Comparison of ENCODE assay signal across 8 mouse cellular contexts in genomic region chr4:123411732-123412527, GRCm38 (mm10).
A peak's percentile ranks its signal among the peaks of the same experiment; 100 is the strongest.
DNase-seq lines count a peak whose midpoint lies in the region; ATAC-seq and TF ChIP-seq lines count a peak whose summit lies in the region.

No protein-coding gene starts in this region.

- peak; percentile 97 for DNase-seq in Muller cell, postnatal 12 days (ENCODE audit: inconsistent ontology term)
- peak; percentile 47 for DNase-seq in cerebellum, adult 9-10 months
- DNase-seq in frontal cortex, adult 2 months (ENCODE audit: extremely low spot score in 1 of 2, low spot score in 1 of 2) = peak; percentile 41 to 71
- DNase-seq in hindbrain, embryonic 11.5 days (ENCODE audit: low spot score) = peak; percentile 98
- peak; percentile 79 to 88 for DNase-seq in layer of hippocampus, postnatal 10 days (ENCODE audit: low spot score in 2 of 2)
- DNase-seq in lung, postnatal 0 days (ENCODE audit: low spot score) = peak; percentile 96
- peak; percentile 75 for DNase-seq in ovary, postnatal 14 days (ENCODE audit: low spot score)
- DNase-seq in thymus, postnatal 14 days = peak; percentile 91

- H3K9me3 ChIP-seq in hindbrain, embryonic 11.5 days (ENCODE audit: control insufficient read depth, low read length) = no peaks in the 10 kb centered on the region
- H3K9me3 ChIP-seq in lung, postnatal 0 days (ENCODE audit: low read length) = no peaks in the 10 kb centered on the region

- peak overlapping the region; percentile 88 for H3K9ac ChIP-seq in hindbrain, embryonic 11.5 days (ENCODE audit: low read depth, low read length)
- H3K9ac ChIP-seq in lung, postnatal 0 days (replicated peaks; ENCODE audit: low read depth) = peak overlapping the region; percentile 74

- peaks cover 9% of the 10 kb centered on the region for H3K4me1 ChIP-seq in hindbrain, embryonic 11.5 days (replicated peaks; ENCODE audit: control insufficient read depth, insufficient read depth, low read length)
- peaks cover 47% of the 10 kb centered on the region; the same call in 1 of the 2 replicates for H3K4me1 ChIP-seq in lung, postnatal 0 days (ENCODE audit: insufficient read depth, low read depth, low read length)

- under 1% methylated on average over 44 of the region's 69 CpGs for WGBS in hindbrain, embryonic 11.5 days
- WGBS in lung, postnatal 0 days = under 1% methylated on average over 37 of the region's 69 CpGs

- H3K27me3 ChIP-seq in hindbrain, embryonic 11.5 days (ENCODE audit: control insufficient read depth, insufficient read depth, low read length) = no peaks in the 10 kb centered on the region
- no peaks in the 10 kb centered on the region for H3K27me3 ChIP-seq in lung, postnatal 0 days (replicated peaks; ENCODE audit: insufficient read depth, low read length)

- no peak for TF ChIP-seq EP300 in lung, postnatal 0 days (IDR thresholded peaks at IDR 0.05)

- H3K4me3 ChIP-seq in hindbrain, embryonic 11.5 days (ENCODE audit: low read depth, low read length) = peak overlapping the region; percentile 74
- peak overlapping the region; percentile 64 for H3K4me3 ChIP-seq in lung, postnatal 0 days (ENCODE audit: low read depth, low read length)

- peak; percentile 96 for ATAC-seq in hindbrain, embryonic 11.5 days (ENCODE audit: low FRiP score)
- ATAC-seq in lung, postnatal 0 days = peak; percentile 89

- H3K4me2 ChIP-seq in hindbrain, embryonic 11.5 days (replicated peaks; ENCODE audit: low read depth, low read length) = peak overlapping the region; percentile 88
- peak overlapping the region; percentile 86 for H3K4me2 ChIP-seq in lung, postnatal 0 days (replicated peaks; ENCODE audit: low read depth, low read length)

- H3K36me3 ChIP-seq in hindbrain, embryonic 11.5 days (ENCODE audit: control insufficient read depth, insufficient read depth, low read length) = no peaks in the 10 kb centered on the region
- H3K36me3 ChIP-seq in lung, postnatal 0 days (ENCODE audit: insufficient read depth, low read length) = no peaks in the 10 kb centered on the region

- H3K27ac ChIP-seq in hindbrain, embryonic 11.5 days (ENCODE audit: low read depth, low read length) = peak overlapping the region; percentile 99
- peak overlapping the region; percentile 98 for H3K27ac ChIP-seq in lung, postnatal 0 days (ENCODE audit: low read length)

- peak; percentile 37 for TF ChIP-seq CTCF in lung, postnatal 0 days (IDR thresholded peaks at IDR 0.05)

Comparison
In these comparisons a context has a peak if more than half of its experiments do, and no peak if none do; other contexts are left out.
1. Peak in every context shown above with its lines: DNase-seq, ATAC-seq, H3K4me3 ChIP-seq and H3K27ac ChIP-seq.
2. DNase-seq: peak in every context shown above with its lines; median percentile 98 in hindbrain, embryonic 11.5 days; 97 in Muller cell, postnatal 12 days; 96 in lung, postnatal 0 days; 91 in thymus, postnatal 14 days; 84 in layer of hippocampus, postnatal 10 days; 75 in ovary, postnatal 14 days; 56 in frontal cortex, adult 2 months; 47 in cerebellum, adult 9-10 months.